Mouse (Mus musculus) C2C12 (cell line): ENCODE data around the gene Shroom4.

Experiments
- CTCF ChIP-seq: IDR thresholded peaks from one replicate; pipeline ENCODE4 v1.5.1; 2011; ENCODE audit not compliant: control insufficient read depth, insufficient read depth, insufficient read length
- USF1 ChIP-seq: IDR thresholded peaks from one replicate; pipeline ENCODE4 v1.6.1; 2011; ENCODE audit warnings: low read depth, mild to moderate bottlenecking, control low read depth, moderate library complexity

DNA sequence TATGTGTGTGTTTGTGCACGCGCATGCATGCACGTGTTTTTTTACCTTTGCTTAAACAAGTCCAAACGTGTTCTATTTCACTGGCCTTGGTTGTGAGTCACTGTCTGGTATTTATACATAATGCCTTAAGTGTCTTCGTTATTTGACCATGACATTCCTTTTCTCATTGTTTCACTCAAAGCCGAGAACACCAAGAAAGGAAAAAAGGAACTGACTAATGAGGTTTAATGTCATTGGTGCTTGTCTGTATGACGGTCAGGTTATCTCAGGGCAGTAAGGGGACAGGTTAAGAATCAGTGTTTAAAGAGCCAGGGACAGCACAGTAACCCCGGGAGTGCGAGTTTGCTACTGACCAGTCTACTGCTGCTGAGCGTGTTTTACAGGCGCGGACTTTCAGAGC lies 15.8 kb downstream of the Shroom4 start:
- TF ChIP-seq CTCF (no peak), USF1 (no peak)
